ENCODE assay signal across 13 mouse cellular contexts in genomic region chr6:117502346-117502745, GRCm38 (mm10).
"Had no signal": no experiment of that assay in that cellular context is flagged by ENCODE, and none has a peak within 500 bp of the region (broad histone marks: within the 10 kb centered on the region; RNA-seq: fewer than 3 reads in every experiment).

No protein-coding gene starts in this region.

- H3K27me3 ChIP-seq: limb, embryonic 15.5 days; liver, embryonic 12.5 days; midbrain, embryonic 15.5 days; neural tube, embryonic 12.5 days had no signal

- H3K27ac ChIP-seq: limb, embryonic 15.5 days; liver, embryonic 12.5 days; midbrain, embryonic 15.5 days; neural tube, embryonic 12.5 days; stomach, postnatal 0 days had no signal

- H3K36me3 ChIP-seq: limb, embryonic 15.5 days; liver, embryonic 12.5 days; midbrain, embryonic 15.5 days; neural tube, embryonic 12.5 days had no signal

- ATAC-seq: intestine, postnatal 0 days; liver, embryonic 12.5 days; midbrain, embryonic 15.5 days had no signal

- H3K4me2 ChIP-seq: limb, embryonic 15.5 days; liver, embryonic 12.5 days; lung, embryonic 14.5 days; midbrain, embryonic 11.5 days; midbrain, embryonic 15.5 days; neural tube, embryonic 12.5 days had no signal

- DNase-seq: layer of hippocampus, adult 9-11 months; layer of hippocampus, postnatal 36 days; lung, embryonic 14.5 days; lung, postnatal 10 days; lung, postnatal 4 days; thymus, postnatal 4 days had no signal

- H3K4me3 ChIP-seq: limb, embryonic 15.5 days; liver, embryonic 12.5 days; midbrain, embryonic 15.5 days; neural tube, embryonic 12.5 days had no signal

- H3K9me3 ChIP-seq: limb, embryonic 15.5 days; liver, embryonic 12.5 days; midbrain, embryonic 15.5 days; neural tube, embryonic 12.5 days had no signal

- H3K9ac ChIP-seq: limb, embryonic 15.5 days; liver, embryonic 12.5 days; lung, embryonic 14.5 days; midbrain, embryonic 15.5 days; neural tube, embryonic 12.5 days had no signal

- H3K4me1 ChIP-seq: limb, embryonic 15.5 days; liver, embryonic 12.5 days; midbrain, embryonic 15.5 days had no signal
